Mouse (Mus musculus) heart, embryonic 15.5 days (tissue): ENCODE data around the gene Ankib1. TPM values are rescaled to one million over a fixed set of nuclear protein-coding genes. Genes with fewer than 3 reads are reported as not detected.
A peak's percentile ranks its signal among the peaks of the same experiment; 100 is the strongest.

Experiments used
- ATAC-seq: fragments of 200-750 bp; cut with Nextera tagmentation; replicated peaks from 2 replicates; pipeline ENCODE4 v1.8.0; 2017; ENCODE audit warnings: low read depth, moderate TSS enrichment; ENCODE audit not compliant: insufficient number of reproducible peaks, insufficient read depth, low FRiP score
- H3K27ac ChIP-seq: fragments of 300-500 bp; sonication (generic); 2 replicates; pipeline ENCODE4 v1.5.1; 2015; ENCODE audit warnings: mild to moderate bottlenecking, inconsistent platforms
- H3K27me3 ChIP-seq: fragments of 300-500 bp; sonication (generic); 2 replicates; pipeline ENCODE4 v1.6.1; 2015; ENCODE audit warnings: inconsistent platforms
- H3K36me3 ChIP-seq: fragments of 300-500 bp; sonication (generic); 2 replicates; pipeline ENCODE4 v1.6.1; 2015; ENCODE audit warnings: mild to moderate bottlenecking, inconsistent platforms
- H3K4me1 ChIP-seq: fragments of 300-500 bp; sonication (generic); replicated peaks from 2 replicates; pipeline ENCODE4 v1.6.1; 2015; ENCODE audit warnings: inconsistent platforms
- H3K4me2 ChIP-seq: fragments of 300-500 bp; sonication (generic); 2 replicates; pipeline ENCODE4 v1.6.1; 2015; ENCODE audit warnings: inconsistent platforms, mild to moderate bottlenecking, moderate library complexity
- H3K4me3 ChIP-seq: fragments of 300-500 bp; sonication (generic); 2 replicates; pipeline ENCODE4 v1.5.1; 2015; ENCODE audit warnings: mild to moderate bottlenecking, inconsistent platforms
- H3K9ac ChIP-seq: fragments of 300-500 bp; sonication (generic); 2 replicates; pipeline ENCODE4 v1.6.1; 2015; ENCODE audit warnings: mild to moderate bottlenecking, inconsistent platforms
- H3K9me3 ChIP-seq: fragments of 300-500 bp; sonication (generic); replicated peaks from 2 replicates; pipeline ENCODE4 v1.6.1; 2016; ENCODE audit warnings: inconsistent platforms
- WGBS: fragments of 180-500 bp; shearing (Covaris S2); methylation state at CpG from one replicate; pipeline ENCODE4 v1.1.7; 2015; ENCODE audit warnings: mixed read lengths; 5-methylcytosine and 5-hydroxymethylcytosine counted together
- polyA plus RNA-seq: library from polyadenylated mRNA; unstranded; fragments of >200 nt; fragmentation: Nextera tagmentation; extraction: Ambion mirVana; gene quantifications from 2 replicates; pipeline ENCODE4 v1.2.1, GENCODE M21; 2015

The Ankib1 gene
- polyA plus RNA-seq, 1 experiment from 2014 or later: 5.0 TPM

DNA sequence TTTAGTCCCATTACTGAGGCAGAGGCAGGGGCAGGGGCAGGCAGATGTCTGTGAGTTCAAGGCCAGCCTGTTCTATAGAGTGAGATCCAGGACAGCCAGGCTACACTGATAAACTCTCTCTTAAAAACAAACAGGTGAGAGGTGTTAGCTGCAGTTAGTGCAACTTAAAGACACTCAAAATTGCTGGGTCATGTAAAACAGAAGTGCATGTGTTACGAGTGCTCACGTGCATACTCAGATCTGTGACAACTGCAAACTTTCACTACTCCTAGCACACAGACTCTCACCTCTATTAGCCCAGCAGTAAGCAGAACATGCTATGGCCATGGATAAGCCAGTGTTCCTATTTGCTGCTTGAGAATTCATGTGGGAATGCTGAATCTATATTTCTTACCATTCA is 79.3 kb downstream of the Ankib1 start:
- 88% methylated on average over 2 of the region's 2 CpGs for WGBS
- H3K4me1 ChIP-seq: peaks cover 3% of the 10 kb centered on the region; the same call in 1 of the 2 replicates
- H3K9me3 ChIP-seq: no peaks in the 10 kb centered on the region
- H3K9ac ChIP-seq: no peak overlapping the region
- H3K27me3 ChIP-seq: no peaks in the 10 kb centered on the region
- no peak overlapping the region for H3K4me2 ChIP-seq
- H3K27ac ChIP-seq: no peak overlapping the region
- ATAC-seq: no peak
- peaks cover 24% of the 10 kb centered on the region; the same call in 1 of the 2 replicates for H3K36me3 ChIP-seq
- no peak overlapping the region for H3K4me3 ChIP-seq

DNA sequence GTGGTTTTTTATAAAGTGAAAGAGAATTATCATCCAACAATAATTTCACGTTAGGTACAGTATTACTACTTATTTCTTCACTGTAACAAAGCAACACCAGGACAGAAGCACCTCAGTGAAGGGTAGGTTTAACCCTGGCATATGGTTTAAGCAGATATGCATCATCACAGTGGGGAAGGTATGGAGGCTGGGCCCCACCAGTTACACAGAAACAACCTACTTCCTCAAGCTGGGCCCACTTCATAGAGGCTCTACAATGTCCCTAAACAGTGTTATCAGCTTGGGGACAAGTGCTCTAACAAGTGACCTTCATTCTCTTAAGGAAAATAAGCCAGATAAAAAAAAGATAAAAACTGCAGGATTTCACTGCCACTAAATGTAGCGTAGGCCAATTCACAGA is 79.9 kb downstream of the Ankib1 start:
- H3K4me3 ChIP-seq: no peak overlapping the region
- H3K9me3 ChIP-seq: no peaks in the 10 kb centered on the region
- WGBS: 72% methylated on average over 2 of the region's 2 CpGs
- no peak overlapping the region for H3K4me2 ChIP-seq
- H3K27ac ChIP-seq: no peak overlapping the region
- ATAC-seq: no peak
- peaks cover 3% of the 10 kb centered on the region; the same call in 1 of the 2 replicates for H3K4me1 ChIP-seq
- H3K9ac ChIP-seq: no peak overlapping the region
- no peaks in the 10 kb centered on the region for H3K27me3 ChIP-seq
- H3K36me3 ChIP-seq: peaks cover 21% of the 10 kb centered on the region; the same call in 1 of the 2 replicates

DNA sequence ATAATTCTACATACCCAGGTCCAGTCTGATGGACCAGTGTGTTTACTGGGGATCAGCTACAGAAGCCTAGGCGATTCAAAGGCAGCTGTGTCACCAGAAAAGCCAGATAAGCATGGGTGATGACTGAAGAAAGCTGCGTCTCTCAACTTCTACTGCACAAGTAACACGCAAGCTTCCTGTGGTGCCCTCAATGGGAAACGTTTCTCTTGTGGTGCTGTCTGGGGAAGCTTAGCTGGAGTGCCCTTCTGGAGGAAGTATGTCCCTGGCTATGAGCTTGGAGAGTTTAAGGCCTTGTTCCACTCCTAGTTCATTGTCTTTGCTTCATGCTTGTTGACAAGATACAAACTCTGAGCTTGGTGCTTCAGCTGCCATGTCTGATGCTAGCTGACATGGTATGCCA is 83.4 kb downstream of the Ankib1 start:
- Histone ChIP-seq H3K9me3 (no peaks in the 10 kb centered on the region), H3K4me2 (no peak overlapping the region), H3K36me3 (peaks cover 19% of the 10 kb centered on the region; the same call in 1 of the 2 replicates), H3K4me3 (no peak overlapping the region), H3K27ac (no peak overlapping the region), H3K9ac (no peak overlapping the region), H3K27me3 (no peaks in the 10 kb centered on the region), H3K4me1 (peaks cover 3% of the 10 kb centered on the region; the same call in 1 of the 2 replicates)
- WGBS: 81% methylated on average over 4 of the region's 4 CpGs
- no peak for ATAC-seq

DNA sequence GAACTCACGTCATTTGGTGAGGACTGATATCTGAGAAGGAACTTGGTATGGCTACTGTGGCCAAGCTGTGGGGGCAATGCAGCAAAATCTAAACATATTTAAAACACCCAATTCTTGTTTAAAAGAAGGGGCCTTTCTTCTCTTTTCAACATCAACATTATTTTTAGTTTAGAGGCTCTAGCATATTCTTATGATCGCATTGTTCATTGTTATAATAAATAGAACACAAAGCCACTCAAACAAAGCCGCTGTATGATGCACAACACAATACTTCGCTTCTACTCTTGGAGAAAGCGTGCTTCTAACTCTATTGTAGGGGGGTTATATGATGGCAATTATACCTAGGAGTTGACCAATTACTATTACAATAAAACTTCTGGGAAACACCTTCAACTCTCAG is 86.9 kb downstream of the Ankib1 start:
- no peaks in the 10 kb centered on the region for H3K9me3 ChIP-seq
- 87% methylated on average over 5 of the region's 5 CpGs for WGBS
- no peak overlapping the region for H3K9ac ChIP-seq
- H3K36me3 ChIP-seq: peaks cover 26% of the 10 kb centered on the region
- ATAC-seq: no peak
- no peak overlapping the region for H3K4me2 ChIP-seq
- no peak overlapping the region for H3K27ac ChIP-seq
- H3K4me3 ChIP-seq: no peak overlapping the region
- H3K4me1 ChIP-seq: no peaks in the 10 kb centered on the region
- H3K27me3 ChIP-seq: no peaks in the 10 kb centered on the region

DNA sequence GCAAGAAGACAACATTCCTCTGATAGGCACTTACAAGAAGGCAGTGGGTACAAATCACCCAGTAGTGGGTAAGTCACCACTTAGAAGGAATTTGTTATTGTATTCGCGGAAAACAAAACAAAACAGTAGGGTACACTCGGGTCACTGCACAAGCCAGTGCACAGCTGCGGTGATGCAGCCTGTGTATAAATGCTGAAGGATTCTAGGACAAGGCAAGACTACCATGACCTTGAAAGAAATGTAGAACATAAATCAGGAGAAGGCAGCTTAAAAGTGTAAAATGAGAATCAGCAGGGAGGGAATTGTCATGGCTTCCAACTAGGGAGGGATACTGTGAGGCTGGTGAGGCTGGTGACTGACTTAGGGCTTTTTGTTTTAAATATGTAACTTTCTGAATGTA is 100.5 kb downstream of the Ankib1 start:
- 89% methylated on average over 4 of the region's 4 CpGs for WGBS
- ATAC-seq: no peak
- Histone ChIP-seq H3K36me3 (peaks cover 36% of the 10 kb centered on the region), H3K27me3 (no peaks in the 10 kb centered on the region), H3K9me3 (no peaks in the 10 kb centered on the region), H3K4me1 (no peaks in the 10 kb centered on the region), H3K27ac (no peak overlapping the region), H3K4me3 (no peak overlapping the region), H3K9ac (no peak overlapping the region), H3K4me2 (no peak overlapping the region)

DNA sequence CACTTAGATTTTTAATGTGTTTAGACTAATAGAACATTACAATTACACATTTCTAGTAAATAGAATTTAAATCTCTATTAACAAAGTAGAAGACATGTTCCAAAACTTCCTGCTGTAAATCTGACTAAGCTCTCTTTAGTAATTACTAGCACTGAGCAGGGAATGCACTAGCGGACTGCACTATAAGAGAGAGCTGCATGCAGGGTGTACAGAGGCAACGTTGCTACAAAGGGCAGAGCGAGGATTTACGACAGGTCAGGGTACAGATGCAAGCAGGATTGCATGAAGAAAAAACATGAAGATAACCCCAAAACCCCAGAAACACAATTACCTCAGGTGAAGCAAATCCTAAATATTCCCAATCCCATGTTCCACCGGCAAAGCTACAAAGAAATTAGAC is 102.7 kb downstream of the Ankib1 start:
- Histone ChIP-seq H3K4me2 (no peak overlapping the region), H3K27ac (no peak overlapping the region), H3K9me3 (no peaks in the 10 kb centered on the region), H3K36me3 (peaks cover 32% of the 10 kb centered on the region), H3K4me1 (no peaks in the 10 kb centered on the region), H3K27me3 (no peaks in the 10 kb centered on the region), H3K4me3 (no peak overlapping the region), H3K9ac (no peak overlapping the region)
- 96% methylated on average over 5 of the region's 5 CpGs for WGBS
- no peak for ATAC-seq

DNA sequence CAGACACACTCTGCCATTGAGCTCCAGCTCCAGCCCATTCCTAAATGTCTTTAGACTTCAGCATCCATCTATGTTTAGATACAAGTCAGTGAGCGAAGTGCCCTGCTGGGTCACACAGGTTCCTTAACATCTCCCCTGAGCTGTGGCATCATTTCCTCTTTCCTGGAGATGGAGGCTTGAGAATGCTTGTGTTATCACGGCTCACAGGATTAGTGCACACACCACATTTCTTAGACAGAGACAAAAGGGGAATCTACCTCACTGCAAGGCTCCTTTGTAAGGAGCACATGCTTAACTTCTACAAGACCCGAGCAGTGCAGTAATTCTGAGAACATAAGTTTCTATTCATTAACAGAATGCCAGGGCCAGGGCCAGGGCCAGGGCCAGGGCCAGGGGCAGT is 106.7 kb downstream of the Ankib1 start:
- Histone ChIP-seq H3K27ac (no peak overlapping the region), H3K27me3 (no peaks in the 10 kb centered on the region), H3K9ac (no peak overlapping the region), H3K9me3 (no peaks in the 10 kb centered on the region), H3K4me1 (no peaks in the 10 kb centered on the region), H3K4me2 (no peak overlapping the region), H3K36me3 (peaks cover 42% of the 10 kb centered on the region), H3K4me3 (no peak overlapping the region)
- WGBS: 81% methylated on average over 3 of the region's 3 CpGs
- ATAC-seq: no peak

DNA sequence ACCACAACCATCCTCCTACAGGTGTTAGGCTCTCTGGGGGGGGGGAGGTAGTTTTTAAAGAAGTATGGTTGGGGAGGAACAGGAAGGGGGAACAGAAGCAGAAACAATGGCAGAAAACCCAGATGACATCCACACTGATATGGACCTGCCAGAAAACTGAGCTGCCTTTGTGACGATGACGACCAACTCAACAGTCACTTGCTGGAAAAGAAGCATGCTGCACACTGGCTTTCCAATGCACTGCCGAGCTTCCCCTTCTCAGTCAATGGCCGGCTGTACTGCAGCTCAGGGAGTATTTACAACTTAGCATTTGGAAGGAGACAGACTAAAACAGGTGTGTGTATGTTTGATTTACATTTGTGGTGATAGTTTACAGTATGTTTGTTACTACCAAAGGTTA is 107.5 kb downstream of the Ankib1 start:
- no peak for ATAC-seq
- peaks cover 36% of the 10 kb centered on the region for H3K36me3 ChIP-seq
- no peaks in the 10 kb centered on the region for H3K27me3 ChIP-seq

DNA sequence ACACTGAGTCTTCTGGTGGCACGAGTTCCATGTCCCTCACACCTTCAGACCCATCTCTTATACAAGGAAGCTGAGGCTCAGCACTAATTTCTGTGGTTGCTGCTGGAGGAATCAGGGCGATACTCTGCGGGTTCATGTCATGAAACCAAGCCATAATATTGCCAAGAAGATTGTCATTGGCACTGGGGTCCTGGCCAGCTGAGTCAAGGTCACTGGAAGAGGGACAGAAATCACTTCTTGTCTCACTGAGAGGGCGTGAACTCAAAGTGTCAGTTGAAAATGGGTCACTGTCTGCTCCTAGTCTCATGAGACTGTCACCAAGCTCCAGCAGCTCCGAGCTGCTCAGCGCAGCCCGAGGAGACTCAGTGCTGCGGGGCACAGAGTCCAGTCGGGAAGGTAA is 109.8 kb downstream of the Ankib1 start:
- no peaks in the 10 kb centered on the region for H3K27me3 ChIP-seq
- ATAC-seq: no peak
- H3K4me3 ChIP-seq: no peak overlapping the region
- H3K4me2 ChIP-seq: no peak overlapping the region
- H3K9ac ChIP-seq: no peak overlapping the region
- peaks cover 35% of the 10 kb centered on the region for H3K36me3 ChIP-seq
- H3K9me3 ChIP-seq: no peaks in the 10 kb centered on the region
- 91% methylated on average over 9 of the region's 9 CpGs for WGBS
- H3K4me1 ChIP-seq: no peaks in the 10 kb centered on the region
- H3K27ac ChIP-seq: no peak overlapping the region

More for the DNA sequence above, 107.5 kb downstream of the Ankib1 start:
- H3K4me1 ChIP-seq: no peaks in the 10 kb centered on the region
- no peak overlapping the region for H3K27ac ChIP-seq
- no peak overlapping the region for H3K4me3 ChIP-seq
- H3K9ac ChIP-seq: no peak overlapping the region
- WGBS: 71% methylated on average over 4 of the region's 4 CpGs
- H3K4me2 ChIP-seq: no peak overlapping the region
- H3K9me3 ChIP-seq: no peaks in the 10 kb centered on the region

DNA sequence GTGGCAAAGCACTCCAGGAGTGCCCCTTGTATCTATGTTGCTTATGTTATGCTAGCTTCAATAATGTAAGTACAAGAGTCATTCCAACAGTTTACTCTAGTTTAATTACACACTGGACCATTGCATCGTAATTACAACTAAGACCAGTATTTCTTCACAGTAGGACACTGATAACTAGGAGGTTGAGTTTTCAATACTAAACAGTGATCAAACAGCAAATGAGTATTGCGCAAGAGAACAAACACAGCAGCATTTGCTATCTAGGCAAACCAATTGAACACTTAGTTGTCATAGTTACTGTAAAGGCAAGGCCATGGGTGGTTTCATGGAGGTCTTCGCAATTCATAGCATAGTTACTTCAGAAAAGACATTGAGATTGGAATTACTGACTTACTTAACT is 111.4 kb downstream of the Ankib1 start:
- 97% methylated on average over 3 of the region's 3 CpGs for WGBS
- H3K36me3 ChIP-seq: peaks cover 35% of the 10 kb centered on the region

DNA sequence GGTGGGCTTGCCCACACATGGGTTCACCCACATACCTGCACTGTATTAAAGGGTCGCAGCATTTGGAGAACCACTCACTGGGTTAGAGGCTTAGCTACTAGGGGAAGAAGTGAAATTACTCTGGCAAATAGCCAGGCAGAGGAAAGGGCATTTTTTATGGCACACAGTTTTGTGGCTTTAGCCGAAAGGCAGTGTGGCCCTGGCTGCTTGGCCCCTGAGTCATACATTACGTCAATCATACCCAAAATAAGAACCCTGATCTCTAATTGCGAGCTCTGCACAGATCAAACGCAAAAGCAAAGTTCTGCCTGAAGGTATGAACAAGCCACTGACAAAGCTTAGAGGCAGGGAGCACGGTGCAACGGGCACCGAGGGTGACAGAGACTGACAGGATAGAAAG is 114.4 kb downstream of the Ankib1 start:
- whole genome bisulfite sequencing: 91% methylated on average over 8 of the region's 8 CpGs
- no peak for ATAC-seq

More for the DNA sequence above, 111.4 kb downstream of the Ankib1 start:
- Histone ChIP-seq H3K9me3 (no peaks in the 10 kb centered on the region), H3K9ac (no peak overlapping the region), H3K4me2 (no peak overlapping the region), H3K27me3 (no peaks in the 10 kb centered on the region), H3K4me3 (no peak overlapping the region), H3K27ac (no peak overlapping the region), H3K4me1 (no peaks in the 10 kb centered on the region)
- no peak for ATAC-seq

DNA sequence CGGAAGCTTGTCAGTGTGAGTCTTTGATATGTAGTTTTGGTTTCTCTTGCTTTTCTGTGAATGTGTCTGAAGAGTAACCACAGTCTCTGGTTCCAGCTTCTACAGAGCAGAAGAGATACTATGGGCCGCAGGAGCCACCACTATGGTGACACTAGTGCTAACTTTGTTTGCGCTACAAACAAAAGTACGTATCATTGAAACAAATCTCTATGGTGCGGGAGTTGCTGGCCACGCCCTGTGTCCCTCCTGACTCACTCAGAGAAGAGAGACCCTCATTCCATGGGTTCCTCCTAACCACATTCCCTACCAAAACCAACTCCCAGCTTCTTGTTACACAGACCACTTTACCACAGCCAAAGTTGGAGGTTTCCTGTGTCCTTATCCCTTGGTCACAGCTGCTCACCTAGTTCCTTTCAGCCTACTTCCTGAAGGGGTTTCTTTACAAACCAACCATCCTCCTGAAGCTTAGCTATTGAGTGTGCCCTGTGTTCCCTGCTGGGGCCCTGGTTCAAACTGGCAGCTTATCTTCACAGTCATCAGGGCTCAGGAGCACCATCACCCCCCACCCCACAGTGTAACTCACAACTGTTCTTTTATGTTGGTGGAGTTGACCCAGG is 132.7 kb downstream of the Ankib1 start:
- Histone ChIP-seq H3K27me3 (no peaks in the 10 kb centered on the region), H3K9ac (no peak overlapping the region), H3K9me3 (no peaks in the 10 kb centered on the region), H3K27ac (no peak overlapping the region), H3K4me1 (no peaks in the 10 kb centered on the region), H3K4me3 (no peak overlapping the region), H3K36me3 (no peaks in the 10 kb centered on the region), H3K4me2 (no peak overlapping the region)
- WGBS: 84% methylated on average over 6 of the region's 6 CpGs
- ATAC-seq: 0 out of 2 replicates have a peak, but pooled peaks have one; percentile 31

More for the DNA sequence above, 114.4 kb downstream of the Ankib1 start:
- Histone ChIP-seq H3K9me3 (no peaks in the 10 kb centered on the region), H3K36me3 (peaks cover 24% of the 10 kb centered on the region), H3K4me3 (no peak overlapping the region), H3K4me2 (no peak overlapping the region), H3K4me1 (no peaks in the 10 kb centered on the region), H3K27me3 (no peaks in the 10 kb centered on the region), H3K27ac (no peak overlapping the region), H3K9ac (no peak overlapping the region)
